Mouse (Mus musculus) heart, embryonic 10.5 days (tissue): ENCODE measurements around the gene Lrit3. TPM values are rescaled to one million over a fixed set of nuclear protein-coding genes. Genes with fewer than 3 reads are reported as not detected.

Experiments
- DNase-seq: peaks from one replicate; pipeline ENCODE4 v3.0.0-alpha.2; 2017; ENCODE audit warnings: low spot score
- H3K27ac ChIP-seq: fragments of 300-500 bp; sonication (generic); 2 replicates; pipeline ENCODE4 v1.5.1; 2016; ENCODE audit warnings: mild to moderate bottlenecking
- H3K27me3 ChIP-seq: fragments of 300-500 bp; sonication (generic); 2 replicates; pipeline ENCODE4 v1.6.1; 2016; ENCODE audit warnings: mild to moderate bottlenecking; ENCODE audit not compliant: poor library complexity, insufficient read depth, severe bottlenecking
- H3K36me3 ChIP-seq: fragments of 300-500 bp; sonication (generic); 2 replicates; pipeline ENCODE4 v1.6.1; 2016; ENCODE audit warnings: mild to moderate bottlenecking, moderate library complexity
- H3K4me1 ChIP-seq: fragments of 300-500 bp; sonication (generic); 2 replicates; pipeline ENCODE4 v1.6.1; 2016; ENCODE audit warnings: mild to moderate bottlenecking
- H3K4me3 ChIP-seq: fragments of 300-500 bp; sonication (generic); 2 replicates; pipeline ENCODE4 v1.5.1; 2016; ENCODE audit warnings: mild to moderate bottlenecking, moderate library complexity
- H3K9me3 ChIP-seq: fragments of 300-500 bp; sonication (generic); 2 replicates; pipeline ENCODE4 v1.6.1; 2016; ENCODE audit warnings: mild to moderate bottlenecking, moderate library complexity
- WGBS: fragments of 180-500 bp; shearing (Covaris S2); methylation state at CpG from one replicate; pipeline ENCODE4 v1.1.7; 2016; 5-methylcytosine and 5-hydroxymethylcytosine counted together
- polyA plus RNA-seq: library from polyadenylated mRNA; unstranded; fragments of >200 nt; fragmentation: Nextera tagmentation; extraction: Ambion mirVana; gene quantifications from 2 replicates; pipeline ENCODE4 v1.2.1, GENCODE M21; 2016

Lrit3 gene
- polyA plus RNA-seq, 1 experiment from 2014 or later: 0.08 TPM

DNA sequence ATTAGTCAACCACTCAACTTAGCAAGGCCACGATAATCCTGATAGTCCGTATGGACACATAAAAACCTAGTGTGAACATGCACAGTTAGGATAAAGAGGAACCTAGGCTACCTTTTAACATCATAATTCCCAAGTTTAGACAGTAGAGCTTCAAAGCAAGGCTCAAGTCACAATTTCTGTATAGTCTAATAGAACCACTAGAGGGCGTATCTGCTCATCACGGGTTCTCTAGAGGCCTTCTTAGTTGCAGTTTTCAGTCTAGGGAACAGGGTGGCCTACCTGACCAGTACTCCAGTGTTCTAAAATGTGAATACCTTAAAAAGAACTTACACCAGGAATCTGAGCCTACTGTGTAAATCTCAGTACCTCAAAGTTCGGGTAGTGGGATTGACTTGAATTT lies 19.5 kb upstream of the Lrit3 start:
- H3K36me3 ChIP-seq: peaks cover 50% of the 10 kb centered on the region
- H3K27ac ChIP-seq: no peak overlapping the region
- H3K9me3 ChIP-seq: no peaks in the 10 kb centered on the region
- WGBS: 55% methylated on average over 5 of the region's 5 CpGs
- no peaks in the 10 kb centered on the region for H3K4me1 ChIP-seq
- no peak overlapping the region for H3K4me3 ChIP-seq
- DNase-seq: no peak
- H3K27me3 ChIP-seq: no peaks in the 10 kb centered on the region

DNA sequence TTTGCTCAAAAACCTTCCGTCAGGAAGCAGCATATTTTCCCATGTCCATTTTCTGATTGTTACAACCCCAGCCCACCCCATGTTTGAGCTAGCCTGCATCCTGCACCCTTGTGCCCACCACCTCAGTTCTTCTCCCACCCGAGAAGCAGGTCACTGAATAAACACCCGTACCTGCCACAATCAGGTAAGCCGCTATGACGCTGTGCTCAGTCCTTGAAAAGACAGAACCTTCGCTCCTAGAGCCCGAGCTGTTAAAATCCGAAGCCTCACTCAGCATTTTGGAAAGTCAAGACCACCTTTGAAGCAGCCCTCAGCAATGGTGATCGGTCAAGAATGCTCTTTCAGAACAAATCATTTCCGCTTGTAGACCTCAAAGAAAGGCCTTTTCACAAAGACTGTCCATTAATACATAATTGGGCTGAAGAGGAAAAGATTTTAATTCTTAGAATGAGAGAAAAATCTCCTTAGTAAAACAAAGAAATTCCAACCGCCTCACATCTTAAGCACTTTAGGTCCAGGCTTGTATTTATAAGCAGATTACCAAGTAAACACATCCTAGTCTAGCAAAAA lies 18.5 kb upstream of the Lrit3 start, which contains the start of gene Rrh:
Rrh (minus strand) TSS at position 382 of the 570 bp plus-strand sequence.
- H3K4me1 ChIP-seq: no peaks in the 10 kb centered on the region
- 91% methylated on average over 11 of the region's 11 CpGs for WGBS
- no peak within 1 kb of the TSS for H3K27ac ChIP-seq
- no peak for DNase-seq
- H3K9me3 ChIP-seq: no peaks in the 10 kb centered on the region
- H3K4me3 ChIP-seq: no peak within 1 kb of the TSS
- H3K36me3 ChIP-seq: peaks cover 40% of the 10 kb centered on the region
- no peaks in the 10 kb centered on the region for H3K27me3 ChIP-seq

DNA sequence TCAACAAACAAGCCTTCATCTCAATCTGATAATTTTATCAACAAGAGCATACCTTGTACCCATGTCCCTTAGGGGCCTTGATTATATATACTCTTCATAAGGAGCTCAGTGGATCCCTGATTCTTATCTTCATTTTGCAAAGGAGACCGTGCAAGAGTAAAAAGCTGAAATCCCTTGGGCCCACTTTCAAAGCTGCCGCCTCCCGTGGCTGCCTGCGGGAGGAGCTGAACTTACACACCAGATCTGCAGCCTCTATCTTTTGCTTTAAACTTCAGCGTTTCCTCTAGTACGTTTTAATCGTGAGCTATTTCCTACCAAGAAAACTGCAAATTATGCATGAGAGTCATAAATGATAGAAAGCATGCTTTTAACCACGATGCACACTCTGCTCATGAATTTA lies 17.9 kb upstream of the Lrit3 start:
- no peak overlapping the region for H3K27ac ChIP-seq
- no peaks in the 10 kb centered on the region for H3K27me3 ChIP-seq
- DNase-seq: no peak
- no peaks in the 10 kb centered on the region for H3K4me1 ChIP-seq
- no peak overlapping the region for H3K4me3 ChIP-seq
- 82% methylated on average over 8 of the region's 8 CpGs for WGBS
- no peaks in the 10 kb centered on the region for H3K9me3 ChIP-seq
- H3K36me3 ChIP-seq: peaks cover 36% of the 10 kb centered on the region

DNA sequence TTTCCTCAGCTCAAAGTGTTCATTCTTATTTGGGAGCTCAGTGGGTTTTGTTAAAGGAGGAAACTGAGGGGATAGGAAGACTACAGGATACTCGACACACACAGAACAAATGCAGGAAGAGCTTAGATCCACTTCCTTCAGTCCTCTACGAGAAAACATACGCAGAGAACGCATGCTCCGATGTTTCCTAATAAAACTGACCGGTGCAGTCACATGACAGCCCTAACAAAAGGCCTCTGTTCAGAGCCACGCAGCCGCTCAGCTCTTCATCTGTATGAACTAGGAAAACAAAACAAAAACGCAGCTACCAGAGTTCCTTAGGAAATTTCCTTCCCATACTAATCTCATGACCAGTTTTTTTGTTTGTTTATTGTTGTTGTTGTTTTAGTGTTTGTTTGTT lies 17.0 kb upstream of the Lrit3 start:
- 73% methylated on average over 9 of the region's 9 CpGs for WGBS
- Histone ChIP-seq H3K4me3 (no peak overlapping the region), H3K9me3 (no peaks in the 10 kb centered on the region), H3K4me1 (no peaks in the 10 kb centered on the region), H3K27ac (no peak overlapping the region), H3K36me3 (peaks cover 27% of the 10 kb centered on the region), H3K27me3 (no peaks in the 10 kb centered on the region)
- DNase-seq: no peak

DNA sequence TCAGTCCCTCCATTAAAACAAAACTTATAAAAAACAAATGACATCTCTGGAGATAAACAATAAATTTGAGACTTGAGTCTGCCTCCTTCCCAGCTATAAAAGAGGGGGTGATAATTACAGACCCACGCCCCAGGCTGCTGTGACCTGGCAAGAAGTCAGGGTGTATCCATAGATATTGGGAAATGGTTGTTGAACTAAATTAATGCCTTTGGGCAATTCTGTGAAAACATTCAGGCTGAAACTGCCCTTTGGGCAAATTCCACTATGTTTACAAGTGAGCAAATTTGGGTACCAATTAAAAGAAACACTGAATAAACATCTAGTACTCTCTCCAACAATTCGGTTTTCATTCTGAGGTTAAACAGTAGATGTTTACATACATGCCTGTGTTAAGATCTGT lies 4.8 kb downstream of the Lrit3 start:
- DNase-seq: no peak
- Histone ChIP-seq H3K4me3 (no peak overlapping the region), H3K27ac (no peak overlapping the region), H3K4me1 (peaks cover 2% of the 10 kb centered on the region; the same call in 1 of the 2 replicates), H3K9me3 (no peaks in the 10 kb centered on the region), H3K27me3 (no peaks in the 10 kb centered on the region), H3K36me3 (no peaks in the 10 kb centered on the region)
- WGBS: 78% methylated on average over 2 of the region's 2 CpGs

DNA sequence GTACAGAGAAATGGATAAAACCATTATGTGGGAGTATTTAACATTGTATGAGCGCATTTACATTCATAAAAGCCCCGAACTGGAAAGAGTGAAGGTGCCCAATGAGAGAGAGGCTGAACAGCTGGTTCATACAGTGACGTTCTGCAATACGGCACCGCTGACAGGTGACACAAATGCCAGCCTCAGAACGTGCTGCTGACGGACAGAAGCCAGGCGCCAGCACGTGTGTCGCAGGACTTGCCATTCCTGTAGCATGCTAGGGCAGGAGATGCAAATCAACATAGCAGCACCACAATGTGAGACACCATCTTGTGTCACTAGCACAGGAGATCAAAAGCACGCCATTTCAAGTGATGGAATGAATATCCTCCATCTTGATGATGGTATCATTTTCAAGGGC lies 5.3 kb downstream of the Lrit3 start:
- no peaks in the 10 kb centered on the region for H3K9me3 ChIP-seq
- no peaks in the 10 kb centered on the region for H3K36me3 ChIP-seq
- peak; percentile 78 for DNase-seq
- peaks cover 3% of the 10 kb centered on the region; the same call in 1 of the 2 replicates for H3K4me1 ChIP-seq
- no peak overlapping the region for H3K4me3 ChIP-seq
- H3K27ac ChIP-seq: no peak overlapping the region
- 49% methylated on average over 11 of the region's 11 CpGs for WGBS
- no peaks in the 10 kb centered on the region for H3K27me3 ChIP-seq

DNA sequence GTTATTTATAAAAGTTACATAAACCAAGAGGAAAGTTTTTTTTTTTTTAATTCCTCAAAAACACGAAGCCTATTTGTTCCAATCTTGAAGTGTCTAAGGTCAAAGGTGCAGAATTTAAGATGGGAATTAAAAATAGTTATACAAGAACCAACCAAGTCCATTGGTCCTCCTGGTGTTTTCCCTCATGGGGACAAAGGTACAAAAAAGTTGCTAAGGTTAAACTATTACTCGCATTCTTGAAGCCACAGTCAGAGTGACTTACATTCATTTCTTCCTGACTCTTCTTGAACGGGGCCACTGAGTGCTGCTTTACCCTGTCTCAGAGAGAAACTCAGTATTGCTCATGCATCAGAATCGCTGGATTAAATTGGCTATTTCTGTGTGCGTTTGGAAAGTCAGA lies 6.5 kb downstream of the Lrit3 start:
- H3K27ac ChIP-seq: no peak overlapping the region
- H3K4me3 ChIP-seq: no peak overlapping the region
- no peaks in the 10 kb centered on the region for H3K9me3 ChIP-seq
- H3K4me1 ChIP-seq: peaks cover 8% of the 10 kb centered on the region; the same call in 1 of the 2 replicates
- 79% methylated on average over 5 of the region's 5 CpGs for WGBS
- no peaks in the 10 kb centered on the region for H3K36me3 ChIP-seq
- no peaks in the 10 kb centered on the region for H3K27me3 ChIP-seq
- no peak for DNase-seq

DNA sequence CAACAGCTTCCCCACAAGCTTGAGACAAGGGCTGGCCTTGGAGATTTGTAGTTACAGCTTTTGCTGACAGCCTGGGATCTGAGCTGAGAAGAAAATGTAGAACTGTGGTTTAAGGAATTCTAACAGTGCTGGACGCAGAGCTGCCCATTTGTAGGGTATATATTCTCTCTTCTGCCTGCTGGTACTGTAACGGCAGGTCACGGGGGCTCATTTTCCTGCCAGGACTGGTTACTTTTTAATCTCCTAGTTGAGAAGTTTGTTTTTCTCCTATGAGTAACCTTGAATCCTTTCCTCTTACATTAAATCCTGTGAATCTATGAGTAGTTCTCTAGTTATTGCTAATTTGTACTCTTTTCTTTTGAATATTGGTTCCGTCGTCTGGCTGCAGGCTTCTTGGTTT lies 10.0 kb downstream of the Lrit3 start:
- no peak overlapping the region for H3K4me3 ChIP-seq
- H3K4me1 ChIP-seq: peaks cover 8% of the 10 kb centered on the region; the same call in 1 of the 2 replicates
- no peaks in the 10 kb centered on the region for H3K9me3 ChIP-seq
- H3K27ac ChIP-seq: no peak overlapping the region
- DNase-seq: no peak
- no peaks in the 10 kb centered on the region for H3K27me3 ChIP-seq
- H3K36me3 ChIP-seq: no peaks in the 10 kb centered on the region
- 86% methylated on average over 5 of the region's 5 CpGs for WGBS

DNA sequence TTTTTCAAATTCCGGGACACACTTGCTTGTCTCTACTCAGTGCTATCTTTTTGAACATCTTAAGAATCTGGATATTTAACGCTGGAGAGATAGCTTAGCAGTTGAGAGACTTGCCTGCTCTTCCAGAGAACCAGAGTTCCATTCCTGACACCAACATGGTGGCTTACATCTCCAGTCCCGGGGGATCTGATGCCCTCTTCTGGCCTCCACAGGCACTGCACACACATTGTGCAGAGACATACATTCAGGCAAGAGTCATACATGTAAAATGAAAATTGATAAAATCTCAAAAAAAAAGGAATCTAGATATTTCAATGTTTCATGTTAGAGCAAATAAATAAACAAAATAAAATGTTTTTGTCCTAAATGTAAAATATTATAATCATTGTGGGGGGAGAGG lies 21.1 kb downstream of the Lrit3 start:
- no peaks in the 10 kb centered on the region for H3K27me3 ChIP-seq
- no peaks in the 10 kb centered on the region for H3K36me3 ChIP-seq
- no peak overlapping the region for H3K27ac ChIP-seq
- no peak overlapping the region for H3K4me3 ChIP-seq
- H3K9me3 ChIP-seq: no peaks in the 10 kb centered on the region
- 84% methylated on average over 3 of the region's 3 CpGs for WGBS
- H3K4me1 ChIP-seq: no peaks in the 10 kb centered on the region
- DNase-seq: no peak

DNA sequence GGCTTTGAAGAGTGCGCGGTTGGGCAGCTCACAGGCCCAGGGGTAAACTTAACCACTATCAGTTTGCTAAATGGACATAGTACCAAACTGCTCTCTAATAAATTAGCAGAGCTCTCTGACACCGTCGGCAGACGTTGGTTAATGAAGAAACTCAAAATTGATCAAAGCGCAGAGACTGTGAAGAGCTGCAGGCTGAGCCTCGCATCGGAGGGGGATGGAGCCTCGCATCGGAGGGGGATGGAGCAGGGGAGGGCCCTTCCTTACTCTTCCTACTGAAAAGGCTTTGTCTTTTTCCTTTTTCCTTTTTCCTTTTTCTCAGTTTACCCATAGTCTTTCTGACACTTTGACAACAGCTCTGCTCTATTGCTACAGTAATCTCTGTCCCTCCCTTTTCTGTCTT lies 22.4 kb downstream of the Lrit3 start:
- Histone ChIP-seq H3K4me3 (no peak overlapping the region), H3K36me3 (no peaks in the 10 kb centered on the region), H3K27me3 (no peaks in the 10 kb centered on the region), H3K9me3 (no peaks in the 10 kb centered on the region), H3K27ac (no peak overlapping the region), H3K4me1 (no peaks in the 10 kb centered on the region)
- no peak for DNase-seq
- 60% methylated on average over 10 of the region's 10 CpGs for WGBS

DNA sequence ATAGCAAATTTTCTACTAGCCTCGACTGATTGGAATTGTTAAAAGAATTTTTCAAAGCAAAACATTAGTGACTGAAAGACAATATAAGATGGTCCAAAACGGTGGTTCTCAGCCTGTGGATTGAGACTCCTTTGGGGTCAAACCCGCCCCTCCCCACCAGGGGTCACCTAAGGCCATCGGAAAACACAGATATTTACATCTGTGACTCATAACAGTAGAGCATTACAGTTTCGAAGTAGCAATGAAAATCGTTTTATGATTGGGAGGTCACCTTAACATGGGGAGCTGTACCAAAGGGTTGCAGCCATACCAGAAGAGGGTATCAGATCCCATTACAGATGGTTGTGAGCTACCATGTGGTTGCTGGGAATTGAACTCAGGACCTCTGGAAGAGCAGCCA lies 32.6 kb downstream of the Lrit3 start:
- Histone ChIP-seq H3K27me3 (no peaks in the 10 kb centered on the region), H3K36me3 (no peaks in the 10 kb centered on the region), H3K9me3 (no peaks in the 10 kb centered on the region), H3K27ac (no peak overlapping the region), H3K4me3 (no peak overlapping the region), H3K4me1 (no peaks in the 10 kb centered on the region)
- no peak for DNase-seq
- WGBS: 79% methylated on average over 6 of the region's 6 CpGs

DNA sequence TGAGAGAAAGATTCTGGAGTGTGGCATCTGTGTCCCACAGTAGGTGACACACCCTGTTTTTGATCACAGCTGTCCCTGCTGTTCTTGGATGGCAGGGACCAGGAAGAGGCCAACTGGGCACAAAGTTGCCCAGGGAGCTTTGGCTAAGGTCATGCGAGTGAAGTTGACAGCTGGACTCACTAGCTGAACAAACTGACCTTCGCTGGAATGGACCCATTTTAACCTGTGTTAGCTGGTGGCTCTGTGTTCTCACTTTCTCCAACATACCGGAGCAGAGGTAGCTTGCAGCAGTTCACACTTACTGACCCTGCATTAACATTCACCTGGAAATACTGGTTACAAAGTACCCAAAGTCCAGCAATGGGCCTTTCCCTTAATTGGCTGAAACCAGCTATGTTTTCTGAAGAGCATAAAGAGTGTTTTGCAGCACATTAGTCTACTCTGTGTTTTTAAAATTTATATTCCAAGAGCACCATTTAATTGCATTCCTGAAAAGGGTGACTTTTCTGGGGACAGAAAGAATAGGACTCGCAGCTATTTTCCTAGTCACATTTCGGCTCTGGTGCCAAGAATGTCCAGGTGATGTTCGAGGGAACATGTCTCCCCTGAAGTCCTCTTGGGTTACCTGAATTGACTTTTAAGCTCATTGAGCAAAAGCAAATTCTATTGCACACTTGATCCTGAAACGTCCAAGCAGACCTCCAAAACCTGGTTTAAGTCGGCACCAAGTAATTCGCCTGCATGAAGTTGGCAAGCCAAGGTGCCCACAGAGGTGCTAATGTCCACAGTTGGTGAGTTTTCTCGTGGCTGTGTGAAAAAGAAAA lies 36.6 kb downstream of the Lrit3 start:
- no peaks in the 10 kb centered on the region for H3K9me3 ChIP-seq
- no peaks in the 10 kb centered on the region for H3K36me3 ChIP-seq
- no peak overlapping the region for H3K4me3 ChIP-seq
- no peak overlapping the region for H3K27ac ChIP-seq
- no peak for DNase-seq
- H3K27me3 ChIP-seq: no peaks in the 10 kb centered on the region
- no peaks in the 10 kb centered on the region for H3K4me1 ChIP-seq
- 78% methylated on average over 10 of the region's 10 CpGs for WGBS

DNA sequence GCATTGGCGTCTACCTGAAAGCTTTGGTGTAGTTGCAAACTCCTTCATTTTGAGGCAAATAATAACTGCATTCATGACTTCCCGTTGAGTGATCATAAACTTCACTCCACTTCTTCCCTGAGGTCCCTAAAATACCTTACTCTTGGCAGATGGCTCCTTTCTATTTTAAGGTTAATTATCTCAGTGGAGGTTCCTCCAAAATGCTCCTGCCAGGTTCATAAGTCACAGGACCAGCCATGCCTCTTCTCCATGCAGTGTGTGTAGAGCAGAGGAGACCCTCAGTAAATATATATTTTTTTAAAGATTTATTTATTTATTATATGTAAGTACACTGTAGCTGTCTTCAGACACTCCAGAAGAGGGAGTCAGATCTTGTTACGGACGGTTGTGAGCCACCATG lies 37.7 kb downstream of the Lrit3 start:
- H3K4me3 ChIP-seq: no peak overlapping the region
- no peaks in the 10 kb centered on the region for H3K4me1 ChIP-seq
- DNase-seq: no peak
- no peaks in the 10 kb centered on the region for H3K9me3 ChIP-seq
- H3K36me3 ChIP-seq: no peaks in the 10 kb centered on the region
- H3K27me3 ChIP-seq: no peaks in the 10 kb centered on the region
- H3K27ac ChIP-seq: no peak overlapping the region
- 81% methylated on average over 4 of the region's 4 CpGs for WGBS
